Mouse (Mus musculus): Measurements from ENCODE around the gene Usp7.

DNA sequence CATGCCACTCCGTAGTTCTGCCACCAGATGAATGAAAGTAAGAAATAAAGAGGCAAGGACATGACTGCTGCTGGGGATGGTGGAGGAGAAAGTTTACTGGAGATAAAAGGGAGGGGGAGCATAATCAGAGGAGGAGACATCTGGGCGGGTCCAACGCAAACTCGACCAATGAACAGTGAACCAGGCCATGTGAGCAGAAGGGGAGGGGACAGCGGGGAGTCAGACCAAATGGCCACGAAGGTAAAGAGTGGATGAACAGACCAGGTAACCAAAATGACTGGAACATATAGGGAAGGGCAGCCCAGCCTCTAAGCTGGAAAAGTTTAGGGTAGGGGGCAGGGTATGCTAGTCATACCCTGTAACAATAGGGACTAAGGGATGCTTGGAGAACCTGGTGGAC lies 10.9 kb downstream of the Usp7 start:
- TF ChIP-seq CTCF (IDR thresholded peaks at IDR 0.05; ENCODE audit: low read depth) (no peak), EP300 (IDR thresholded peaks at IDR 0.05; ENCODE audit: low read depth) (no peak)

All from liver, embryonic 14.5 days (tissue).